Mouse (Mus musculus): ENCODE data around the gene Eef1akmt3.

- TF ChIP-seq CTCF (IDR thresholded peaks at IDR 0.05; ENCODE audit: low read depth, low read length): no peak
- TF ChIP-seq POLR2A (IDR thresholded peaks at IDR 0.05; ENCODE audit: borderline replicate concordance, low read depth, low read length): no peak
These were observed 621 bp downstream of the Eef1akmt3 start for GRCm38 (mm10) chr10:127040569-127041214.
